ENCODE assay signal across 16 mouse cellular contexts in the genomic region with DNA sequence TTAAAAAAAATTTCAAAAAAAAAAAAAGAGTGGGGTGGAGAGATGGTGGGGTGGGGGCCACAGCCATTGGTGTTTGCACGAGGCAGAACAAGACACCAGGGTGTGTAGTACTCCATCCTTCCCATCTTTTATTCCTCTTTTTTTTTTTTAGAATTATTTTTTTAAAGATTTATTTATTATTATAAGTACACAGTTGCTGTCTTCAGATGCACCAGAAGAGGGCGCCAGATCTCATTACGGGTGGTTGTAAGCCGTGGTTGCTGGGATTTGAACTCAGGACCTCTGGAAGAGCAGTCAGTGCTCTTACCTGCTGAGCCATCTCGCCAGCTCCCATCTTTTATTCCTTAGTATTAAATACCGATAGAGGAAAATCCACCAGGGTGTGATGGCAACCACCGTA. TPM values are rescaled to one million over a fixed set of nuclear protein-coding genes. Genes with fewer than 3 reads are reported as not detected.
DNase-seq lines count a peak whose midpoint lies in the region; ATAC-seq and TF ChIP-seq lines count a peak whose summit lies in the region.
"Had no signal": no experiment of that assay in that cellular context is flagged by ENCODE, and none has a peak within 500 bp of the region (broad histone marks: within the 10 kb centered on the region; RNA-seq: fewer than 3 reads in every experiment).

No protein-coding gene starts in this region.

- H3K9ac ChIP-seq in heart, embryonic 12.5 days: no peak overlapping the region
- no peak overlapping the region for H3K9ac ChIP-seq in kidney, postnatal 0 days (ENCODE audit: low read depth, low read length)
- no peak overlapping the region for H3K9ac ChIP-seq in ES-Bruce4 (ENCODE audit: low read depth, poor library complexity, severe bottlenecking)
- H3K9ac ChIP-seq: hindbrain, embryonic 14.5 days; neural tube, embryonic 15.5 days had no signal

- no peak for TF ChIP-seq EP300 in ES-Bruce4 (IDR thresholded peaks at IDR 0.05; ENCODE audit: insufficient read depth, low read depth, low read length)

- peak; percentile 60 for TF ChIP-seq CTCF in kidney, postnatal 0 days (IDR thresholded peaks at IDR 0.05; ENCODE audit: low read depth)
- TF ChIP-seq CTCF in ES-Bruce4 (IDR thresholded peaks at IDR 0.05; ENCODE audit: low read depth, low read length): peak; percentile 24

- no peaks in the 10 kb centered on the region for H3K27me3 ChIP-seq in heart, embryonic 12.5 days (replicated peaks)
- H3K27me3 ChIP-seq in kidney, postnatal 0 days (ENCODE audit: insufficient read depth, low read length): no peaks in the 10 kb centered on the region
- no peaks in the 10 kb centered on the region for H3K27me3 ChIP-seq in ES-Bruce4 (ENCODE audit: control insufficient read depth, insufficient read depth, low read length, poor library complexity, severe bottlenecking)

- peaks cover 30% of the 10 kb centered on the region for H3K4me1 ChIP-seq in heart, embryonic 12.5 days (replicated peaks)
- no peaks in the 10 kb centered on the region for H3K4me1 ChIP-seq in kidney, postnatal 0 days (replicated peaks; ENCODE audit: insufficient read depth, low read length)
- H3K4me1 ChIP-seq in ES-Bruce4 (ENCODE audit: control insufficient read depth, insufficient read depth, low read length): peaks cover 2% of the 10 kb centered on the region

- peak overlapping the region; percentile 85 for H3K27ac ChIP-seq in heart, embryonic 12.5 days (ENCODE audit: poor library complexity, severe bottlenecking)
- H3K27ac ChIP-seq in kidney, postnatal 0 days: no peak overlapping the region
- no peak overlapping the region for H3K27ac ChIP-seq in ES-Bruce4 (ENCODE audit: insufficient read depth, low read length)
- H3K27ac ChIP-seq: embryonic facial prominence, embryonic 10.5 days; hindbrain, embryonic 14.5 days; midbrain, embryonic 10.5 days; neural tube, embryonic 15.5 days had no signal

- DNase-seq in heart, postnatal 36 days: no peak
- DNase-seq in kidney, postnatal 0 days (ENCODE audit: low spot score): no peak
- DNase-seq in kidney, adult 18-20 months: no peak
- peak; percentile 40 for DNase-seq in 416B (ENCODE audit: low read depth)
- no peak for DNase-seq in embryo, embryonic 9.5 days (ENCODE audit: extremely low spot score)
- DNase-seq in right cerebral cortex, postnatal 14 days: no peak
- DNase-seq: cerebellum, postnatal 25 days; gastrocnemius, postnatal 14 days had no signal

- 0 out of 2 replicates have a peak overlapping the region, but pooled peaks have one; percentile 52 for H3K4me2 ChIP-seq in heart, embryonic 12.5 days
- no peak overlapping the region for H3K4me2 ChIP-seq in kidney, postnatal 0 days (ENCODE audit: low read length)
- H3K4me2 ChIP-seq: hindbrain, embryonic 14.5 days had no signal

- WGBS in heart, embryonic 12.5 days: 70% methylated on average over 7 of the region's 7 CpGs
- WGBS in kidney, postnatal 0 days: 75% methylated on average over 7 of the region's 7 CpGs

- H3K4me3 ChIP-seq in heart, embryonic 12.5 days: no peak overlapping the region
- no peak overlapping the region for H3K4me3 ChIP-seq in kidney, postnatal 0 days (replicated peaks; ENCODE audit: low read depth, low read length)
- no peak overlapping the region for H3K4me3 ChIP-seq in ES-Bruce4 (ENCODE audit: low read depth, low read length)
- H3K4me3 ChIP-seq: embryonic facial prominence, embryonic 10.5 days; erythroblast, embryonic 14.5 days; midbrain, embryonic 10.5 days; neural tube, embryonic 15.5 days had no signal

- intact Hi-C loops in heart, postnatal 36 days (cut with DNase I): loop anchor here (5.0 kb wide), 1 partner anchor 41 kb away; the partner anchor contains the start of gene Ung

- H3K9me3 ChIP-seq in heart, embryonic 12.5 days (replicated peaks): no peaks in the 10 kb centered on the region
- H3K9me3 ChIP-seq in kidney, postnatal 0 days (replicated peaks; ENCODE audit: low read length): no peaks in the 10 kb centered on the region
- no peaks in the 10 kb centered on the region for H3K9me3 ChIP-seq in ES-Bruce4 (replicated peaks; ENCODE audit: control insufficient read depth, insufficient read depth, low read length, poor library complexity, severe bottlenecking)
- H3K9me3 ChIP-seq: embryonic facial prominence, embryonic 10.5 days; midbrain, embryonic 10.5 days; neural tube, embryonic 15.5 days had no signal

- ATAC-seq in heart, embryonic 12.5 days (ENCODE audit: insufficient number of reproducible peaks, low FRiP score): no peak
- no peak for ATAC-seq in kidney, postnatal 0 days (replicated peaks; ENCODE audit: low FRiP score, low read depth)
- ATAC-seq: CD4-positive, CD25-positive, alpha-beta regulatory T cell, adult 4 months had no signal

- no peak for TF ChIP-seq POLR2A in ES-Bruce4 (IDR thresholded peaks at IDR 0.05; ENCODE audit: insufficient read depth, low read length)

- 0 out of 2 replicates have a peak, but pooled peaks cover 3% of the 10 kb centered on the region for H3K36me3 ChIP-seq in heart, embryonic 12.5 days
- H3K36me3 ChIP-seq in kidney, postnatal 0 days (ENCODE audit: insufficient read depth, low read length): no peaks in the 10 kb centered on the region
- H3K36me3 ChIP-seq in ES-Bruce4 (ENCODE audit: control insufficient read depth, insufficient read depth, low read length, poor library complexity, severe bottlenecking): no peaks in the 10 kb centered on the region
- H3K36me3 ChIP-seq: embryonic facial prominence, embryonic 10.5 days; midbrain, embryonic 10.5 days; neural tube, embryonic 15.5 days had no signal

RNA-seq across cellular contexts. Expression of gene Acacb, which starts 27.1 kb away (rescaled TPM):
- polyA plus RNA-seq in heart, embryonic 12.5 days (2016; fragmentation: Nextera tagmentation; extraction: Ambion mirVana): 16.1 and 16.9 TPM in 2 replicates
- total RNA-seq in heart, postnatal 36 days (2021): 100 to 1,000 TPM; 232 to 242 TPM
- polyA plus RNA-seq in kidney, postnatal 0 days (2015; fragmentation: Nextera tagmentation; extraction: Ambion mirVana): 4.4 and 4.6 TPM in 2 replicates
- polyA plus RNA-seq in ES-Bruce4 (2011; ENCODE audit: insufficient read depth, insufficient read length, low read depth, missing spikeins): 8.0 and 9.3 TPM in 2 replicates

RNA-seq across cellular contexts. Expression of gene Ung, which starts 43.3 kb away (rescaled TPM):
- 60.6 and 60.7 TPM in 2 replicates for polyA plus RNA-seq in heart, embryonic 12.5 days (2016; fragmentation: Nextera tagmentation; extraction: Ambion mirVana)
- 10 to 100 TPM; 26.4 to 27.3 TPM for total RNA-seq in heart, postnatal 36 days (2021)
- 31.1 and 34.6 TPM in 2 replicates for polyA plus RNA-seq in kidney, postnatal 0 days (2015; fragmentation: Nextera tagmentation; extraction: Ambion mirVana)
- 85.6 and 89.8 TPM in 2 replicates for polyA plus RNA-seq in ES-Bruce4 (2011; ENCODE audit: insufficient read depth, insufficient read length, low read depth, missing spikeins)

RNA-seq across cellular contexts. Expression of gene Alkbh2, which starts 45.4 kb away (rescaled TPM):
- polyA plus RNA-seq in heart, embryonic 12.5 days (2016; fragmentation: Nextera tagmentation; extraction: Ambion mirVana): 8.7 and 11.0 TPM in 2 replicates
- 1 to 10 TPM; 1.2 to 1.5 TPM for total RNA-seq in heart, postnatal 36 days (2021)
- 11.1 and 12.2 TPM in 2 replicates for polyA plus RNA-seq in kidney, postnatal 0 days (2015; fragmentation: Nextera tagmentation; extraction: Ambion mirVana)
- polyA plus RNA-seq in ES-Bruce4 (2011; ENCODE audit: insufficient read depth, insufficient read length, low read depth, missing spikeins): 17.9 and 20.1 TPM in 2 replicates
